Mouse (Mus musculus) kidney, embryonic 16.5 days (tissue): ENCODE data around the gene Dnajc6. TPM values are rescaled to one million over a fixed set of nuclear protein-coding genes. Genes with fewer than 3 reads are reported as not detected.

Experiments
- ATAC-seq: fragments of 200-750 bp; cut with Nextera tagmentation; 2 replicates; pipeline ENCODE4 v1.8.0; 2017; ENCODE audit warnings: moderate TSS enrichment; ENCODE audit not compliant: low FRiP score, low TSS enrichment
- H3K27ac ChIP-seq: fragments of 300-500 bp; sonication (generic); 2 replicates; pipeline ENCODE4 v1.5.1; 2014; ENCODE audit warnings: low read length
- H3K27me3 ChIP-seq: fragments of 300-500 bp; sonication (generic); 2 replicates; pipeline ENCODE4 v1.6.1; 2014; ENCODE audit warnings: low read length, control low read depth, mixed read lengths; ENCODE audit not compliant: insufficient read depth
- H3K36me3 ChIP-seq: fragments of 300-500 bp; sonication (generic); 2 replicates; pipeline ENCODE4 v1.6.1; 2014; ENCODE audit warnings: low read length, control low read depth, mixed read lengths; ENCODE audit not compliant: insufficient read depth
- H3K4me1 ChIP-seq: fragments of 300-500 bp; sonication (generic); 2 replicates; pipeline ENCODE4 v1.6.1; 2014; ENCODE audit warnings: low read length, control low read depth, mixed read lengths; ENCODE audit not compliant: insufficient read depth
- H3K4me2 ChIP-seq: fragments of 300-500 bp; sonication (generic); replicated peaks from 2 replicates; pipeline ENCODE4 v1.6.1; 2014; ENCODE audit warnings: low read depth, low read length
- H3K4me3 ChIP-seq: fragments of 300-500 bp; sonication (generic); 2 replicates; pipeline ENCODE4 v1.5.1; 2014; ENCODE audit warnings: mild to moderate bottlenecking, low read length
- H3K9ac ChIP-seq: fragments of 300-500 bp; sonication (generic); replicated peaks from 2 replicates; pipeline ENCODE4 v1.6.1; 2014; ENCODE audit warnings: low read length
- H3K9me3 ChIP-seq: fragments of 300-500 bp; sonication (generic); 2 replicates; pipeline ENCODE4 v1.6.1; 2016; ENCODE audit warnings: low read length, control low read depth
- WGBS: fragments of 180-500 bp; shearing (Covaris S2); extraction: QIAGEN DNeasy Blood & Tissue Kit; methylation state at CpG from one replicate; pipeline ENCODE4 v1.1.7; 2014; 5-methylcytosine and 5-hydroxymethylcytosine counted together
- polyA plus RNA-seq: library from polyadenylated mRNA; unstranded; fragments of >200 nt; fragmentation: Nextera tagmentation; extraction: Ambion mirVana; gene quantifications from 2 replicates; pipeline ENCODE4 v1.2.1, GENCODE M21; 2015

Dnajc6 gene
- polyA plus RNA-seq, 1 experiment from 2014 or later: 2.2 TPM

GRCm38 (mm10) chr4:101647196-101647905 lies 150.9 kb downstream of the Dnajc6 start, which contains the start of gene Leprot:
Gene Leprot (plus strand): TSS chr4:101647718.
- peak within 1 kb of the TSS; percentile 96 for H3K9ac ChIP-seq
- peaks cover 20% of the 10 kb centered on the region for H3K4me1 ChIP-seq
- peak within 1 kb of the TSS; percentile 96 for H3K27ac ChIP-seq
- H3K9me3 ChIP-seq: no peaks in the 10 kb centered on the region
- peak within 1 kb of the TSS; percentile 76 for H3K4me2 ChIP-seq
- peak within 1 kb of the TSS; percentile 92 for H3K4me3 ChIP-seq
- peak; percentile 99 for ATAC-seq
- H3K36me3 ChIP-seq: no peaks in the 10 kb centered on the region
- no peaks in the 10 kb centered on the region for H3K27me3 ChIP-seq
- WGBS: under 1% methylated on average over 39 of the region's 39 CpGs

- WGBS: under 1% methylated on average over 20 of the region's 20 CpGs
- H3K27me3 ChIP-seq: no peaks in the 10 kb centered on the region
- H3K9ac ChIP-seq: peak overlapping the region; percentile 96
- no peak; the same call in 1 of the 2 replicates for ATAC-seq
- no peaks in the 10 kb centered on the region for H3K9me3 ChIP-seq
- H3K4me1 ChIP-seq: peaks cover 20% of the 10 kb centered on the region
- peak overlapping the region; percentile 74 for H3K4me2 ChIP-seq
- H3K4me3 ChIP-seq: peak overlapping the region; percentile 92
- H3K27ac ChIP-seq: peak overlapping the region; percentile 96
- H3K36me3 ChIP-seq: no peaks in the 10 kb centered on the region
Observed at GRCm38 (mm10) chr4:101647976-101648642, 151.7 kb downstream of the Dnajc6 start.

GRCm38 (mm10) chr4:101648745-101649144 lies 152.3 kb downstream of the Dnajc6 start:
- H3K9ac ChIP-seq: peak overlapping the region; percentile 96
- ATAC-seq: no peak
- 46% methylated on average over 1 of the region's 1 CpGs for WGBS
- peak overlapping the region; percentile 74 for H3K4me2 ChIP-seq
- H3K27ac ChIP-seq: peak overlapping the region; percentile 96
- H3K9me3 ChIP-seq: no peaks in the 10 kb centered on the region
- no peaks in the 10 kb centered on the region for H3K36me3 ChIP-seq
- H3K4me3 ChIP-seq: peak overlapping the region; percentile 92
- peaks cover 23% of the 10 kb centered on the region for H3K4me1 ChIP-seq
- no peaks in the 10 kb centered on the region for H3K27me3 ChIP-seq

- no peaks in the 10 kb centered on the region for H3K27me3 ChIP-seq
- no peak overlapping the region for H3K4me2 ChIP-seq
- no peaks in the 10 kb centered on the region for H3K36me3 ChIP-seq
- peaks cover 23% of the 10 kb centered on the region for H3K4me1 ChIP-seq
- H3K9me3 ChIP-seq: no peaks in the 10 kb centered on the region
- H3K4me3 ChIP-seq: no peak overlapping the region
- no peak overlapping the region for H3K9ac ChIP-seq
- 88% methylated on average over 2 of the region's 2 CpGs for WGBS
- H3K27ac ChIP-seq: no peak overlapping the region
- no peak for ATAC-seq
Observed at GRCm38 (mm10) chr4:101650961-101651360, 154.5 kb downstream of the Dnajc6 start.

GRCm38 (mm10) chr4:101654256-101654655 lies 157.8 kb downstream of the Dnajc6 start:
- WGBS: 81% methylated on average over 6 of the region's 6 CpGs
- ATAC-seq: no peak

GRCm38 (mm10) chr4:101654788-101655414 lies 158.5 kb downstream of the Dnajc6 start:
- H3K9ac ChIP-seq: no peak overlapping the region
- no peak overlapping the region for H3K27ac ChIP-seq
- H3K27me3 ChIP-seq: no peaks in the 10 kb centered on the region
- WGBS: 76% methylated on average over 4 of the region's 4 CpGs
- no peaks in the 10 kb centered on the region for H3K9me3 ChIP-seq
- H3K4me2 ChIP-seq: no peak overlapping the region
- H3K4me1 ChIP-seq: 0 out of 2 replicates have a peak, but pooled peaks cover 3% of the 10 kb centered on the region
- no peak overlapping the region for H3K4me3 ChIP-seq
- no peak for ATAC-seq
- peaks cover 9% of the 10 kb centered on the region for H3K36me3 ChIP-seq

More at GRCm38 (mm10) chr4:101654256-101654655, 157.8 kb downstream of the Dnajc6 start:
- Histone ChIP-seq H3K4me3 (no peak overlapping the region), H3K27ac (no peak overlapping the region), H3K9ac (no peak overlapping the region), H3K36me3 (peaks cover 3% of the 10 kb centered on the region; the same call in 1 of the 2 replicates), H3K4me2 (no peak overlapping the region), H3K4me1 (peaks cover 8% of the 10 kb centered on the region), H3K27me3 (no peaks in the 10 kb centered on the region), H3K9me3 (no peaks in the 10 kb centered on the region)

- no peaks in the 10 kb centered on the region for H3K9me3 ChIP-seq
- H3K9ac ChIP-seq: no peak overlapping the region
- H3K4me3 ChIP-seq: no peak overlapping the region
- no peak overlapping the region for H3K4me2 ChIP-seq
- ATAC-seq: no peak
- no peak overlapping the region for H3K27ac ChIP-seq
- H3K27me3 ChIP-seq: no peaks in the 10 kb centered on the region
- H3K4me1 ChIP-seq: 0 out of 2 replicates have a peak, but pooled peaks cover 3% of the 10 kb centered on the region
- WGBS: 87% methylated on average over 7 of the region's 7 CpGs
- H3K36me3 ChIP-seq: peaks cover 9% of the 10 kb centered on the region
Observed at GRCm38 (mm10) chr4:101655415-101655790, 159.0 kb downstream of the Dnajc6 start.

GRCm38 (mm10) chr4:101656056-101656455 lies 159.6 kb downstream of the Dnajc6 start:
- ATAC-seq: no peak
- Histone ChIP-seq H3K4me2 (no peak overlapping the region), H3K27me3 (no peaks in the 10 kb centered on the region), H3K4me1 (0 out of 2 replicates have a peak, but pooled peaks cover 3% of the 10 kb centered on the region), H3K9ac (no peak overlapping the region), H3K9me3 (no peaks in the 10 kb centered on the region), H3K36me3 (peaks cover 9% of the 10 kb centered on the region), H3K27ac (no peak overlapping the region), H3K4me3 (no peak overlapping the region)
- WGBS: 72% methylated on average over 15 of the region's 15 CpGs

GRCm38 (mm10) chr4:101656956-101657570 lies 160.6 kb downstream of the Dnajc6 start:
- 51% methylated on average over 6 of the region's 6 CpGs for WGBS
- no peak overlapping the region for H3K4me2 ChIP-seq
- ATAC-seq: no peak
- H3K9ac ChIP-seq: no peak overlapping the region
- peaks cover 13% of the 10 kb centered on the region for H3K36me3 ChIP-seq
- H3K27ac ChIP-seq: no peak overlapping the region
- H3K27me3 ChIP-seq: no peaks in the 10 kb centered on the region
- no peaks in the 10 kb centered on the region for H3K9me3 ChIP-seq
- 0 out of 2 replicates have a peak, but pooled peaks cover 3% of the 10 kb centered on the region for H3K4me1 ChIP-seq
- H3K4me3 ChIP-seq: no peak overlapping the region
